Mouse (Mus musculus) kidney, adult 2 months (tissue): ENCODE data around the gene Slc16a11. TPM values are rescaled to one million over a fixed set of nuclear protein-coding genes. Genes with fewer than 3 reads are reported as not detected.

Experiments
- DNase-seq: peaks from one replicate; pipeline ENCODE4 v3.0.0; 2021
- H3K27ac ChIP-seq: fragments of 200-500 bp; 2 replicates; pipeline ENCODE4 v1.5.1; 2012; ENCODE audit warnings: low read depth, low read length, control low read depth, inconsistent platforms; ENCODE audit not compliant: insufficient read depth
- H3K27me3 ChIP-seq: fragments of 200-500 bp; replicated peaks from 2 replicates; pipeline ENCODE4 v1.6.1; 2012; ENCODE audit warnings: mild to moderate bottlenecking, moderate library complexity, low read length, inconsistent platforms; ENCODE audit not compliant: control insufficient read depth, insufficient read depth
- H3K36me3 ChIP-seq: fragments of 200-500 bp; 2 replicates; pipeline ENCODE4 v1.6.1; 2012; ENCODE audit warnings: mild to moderate bottlenecking, moderate library complexity, low read length, inconsistent platforms; ENCODE audit not compliant: control insufficient read depth, insufficient read depth
- H3K4me1 ChIP-seq: fragments of 200-500 bp; 2 replicates; pipeline ENCODE4 v1.6.1; 2011; ENCODE audit warnings: low read length; ENCODE audit not compliant: control insufficient read depth, insufficient read depth
- H3K4me3 ChIP-seq: fragments of 200-500 bp; 2 replicates; pipeline ENCODE4 v1.5.1; 2011; ENCODE audit warnings: mild to moderate bottlenecking, low read depth, low read length, control low read depth; ENCODE audit not compliant: insufficient read depth
- CTCF ChIP-seq: fragments of 200-500 bp; conservative IDR thresholded peaks from 2 replicates; pipeline ENCODE4 v1.5.1; 2011; ENCODE audit warnings: low read depth, mild to moderate bottlenecking, control low read depth, low read length, moderate library complexity, mixed read lengths; ENCODE audit not compliant: insufficient read depth, insufficient read length
- POLR2A ChIP-seq: fragments of 200-500 bp; IDR thresholded peaks from one replicate; pipeline ENCODE4 v1.6.1; 2011; ENCODE audit warnings: low read depth, low read length, control low read depth
- WGBS: fragments of 180-500 bp; shearing (Covaris S2); methylation state at CpG from one replicate; pipeline ENCODE4 v1.1.7; 2018; 5-methylcytosine and 5-hydroxymethylcytosine counted together
- polyA plus RNA-seq: library from polyadenylated mRNA; depleted of rRNA; stranded (reverse); fragments of >200 nt; gene quantifications from 2 replicates; pipeline ENCODE4 v1.2.3, GENCODE M21; 2012

The Slc16a11 gene
- polyA plus RNA-seq, 1 experiment, result 36.4 TPM

GRCm38 (mm10) chr11:70199107-70199506 lies 13.4 kb upstream of the Slc16a11 start:
- no peak for DNase-seq
- no peak for TF ChIP-seq POLR2A
- TF ChIP-seq CTCF, result no peak
- 74% methylated on average over 8 of the region's 8 CpGs for WGBS

GRCm38 (mm10) chr11:70200036-70200608 lies 12.4 kb upstream of the Slc16a11 start:
- Histone ChIP-seq H3K4me1 (0 out of 2 replicates have a peak, but pooled peaks cover 2% of the 10 kb centered on the region), H3K4me3 (no peak overlapping the region), H3K27ac (peak overlapping the region; percentile 54; the same call in 1 of the 2 replicates), H3K27me3 (no peaks in the 10 kb centered on the region), H3K36me3 (no peaks in the 10 kb centered on the region)
- WGBS, result 54% methylated on average over 5 of the region's 5 CpGs
- TF ChIP-seq CTCF (no peak), POLR2A (no peak)
- DNase-seq, result peak; percentile 38

More at GRCm38 (mm10) chr11:70199107-70199506, 13.4 kb upstream of the Slc16a11 start:
- H3K27me3 ChIP-seq, result no peaks in the 10 kb centered on the region
- H3K4me1 ChIP-seq, result peaks cover 4% of the 10 kb centered on the region; the same call in 1 of the 2 replicates
- H3K36me3 ChIP-seq, result no peaks in the 10 kb centered on the region
- H3K4me3 ChIP-seq, result no peak overlapping the region
- H3K27ac ChIP-seq, result peak overlapping the region; percentile 54; the same call in 1 of the 2 replicates

GRCm38 (mm10) chr11:70201691-70202090 lies 10.9 kb upstream of the Slc16a11 start:
- DNase-seq, result peak; percentile 93
- TF ChIP-seq CTCF, result peak; percentile 90
- TF ChIP-seq POLR2A, result no peak
- WGBS, result 44% methylated on average over 5 of the region's 5 CpGs
- Histone ChIP-seq H3K4me1 (0 out of 2 replicates have a peak, but pooled peaks cover 2% of the 10 kb centered on the region), H3K27ac (no peak overlapping the region), H3K4me3 (no peak overlapping the region), H3K36me3 (no peaks in the 10 kb centered on the region), H3K27me3 (no peaks in the 10 kb centered on the region)

GRCm38 (mm10) chr11:70206801-70207200 lies 5.8 kb upstream of the Slc16a11 start:
- WGBS, result 55% methylated on average over 2 of the region's 2 CpGs
- Histone ChIP-seq H3K4me1 (no peaks in the 10 kb centered on the region), H3K4me3 (no peak overlapping the region), H3K27ac (no peak overlapping the region), H3K36me3 (no peaks in the 10 kb centered on the region), H3K27me3 (no peaks in the 10 kb centered on the region)
- DNase-seq, result no peak
- TF ChIP-seq POLR2A (no peak), CTCF (no peak)

- 62% methylated on average over 7 of the region's 7 CpGs for WGBS
- no peaks in the 10 kb centered on the region for H3K27me3 ChIP-seq
- H3K4me3 ChIP-seq, result no peak overlapping the region
- TF ChIP-seq CTCF (no peak), POLR2A (no peak)
- H3K36me3 ChIP-seq, result no peaks in the 10 kb centered on the region
- peaks cover 1% of the 10 kb centered on the region; the same call in 1 of the 2 replicates for H3K4me1 ChIP-seq
- DNase-seq, result no peak
- H3K27ac ChIP-seq, result no peak overlapping the region
Observed at GRCm38 (mm10) chr11:70207283-70207682, 5.3 kb upstream of the Slc16a11 start.

- Histone ChIP-seq H3K4me1 (peaks cover 13% of the 10 kb centered on the region), H3K27ac (peak overlapping the region; percentile 42; the same call in 1 of the 2 replicates), H3K4me3 (no peak overlapping the region), H3K36me3 (no peaks in the 10 kb centered on the region), H3K27me3 (no peaks in the 10 kb centered on the region)
- DNase-seq, result no peak
- TF ChIP-seq CTCF (no peak), POLR2A (no peak)
- WGBS, result 64% methylated on average over 5 of the region's 5 CpGs
Observed at GRCm38 (mm10) chr11:70208778-70209388, 3.7 kb upstream of the Slc16a11 start.

GRCm38 (mm10) chr11:70210681-70211080 lies 1.9 kb upstream of the Slc16a11 start:
- H3K4me1 ChIP-seq, result peaks cover 13% of the 10 kb centered on the region
- WGBS, result 92% methylated on average over 2 of the region's 2 CpGs

More at GRCm38 (mm10) chr11:70210681-70211080, 1.9 kb upstream of the Slc16a11 start:
- no peaks in the 10 kb centered on the region for H3K27me3 ChIP-seq
- H3K27ac ChIP-seq, result no peak overlapping the region
- no peaks in the 10 kb centered on the region for H3K36me3 ChIP-seq
- TF ChIP-seq POLR2A (no peak), CTCF (no peak)
- no peak overlapping the region for H3K4me3 ChIP-seq
- no peak for DNase-seq
